Mouse (Mus musculus): ENCODE measurements at regions not wholly inside any gene's neighbourhood (a gene's known extent, or its start where the extent isn't known, plus 50 kb on each side); places are given as distances from the start of the nearest gene placed in this dataset.
A peak's percentile ranks its signal among the peaks of the same experiment; 100 is the strongest.
"Not testable (repeated sequence)": the region's sequence is repeated elsewhere in the genome, so short reads cannot be mapped to it uniquely, and the experiment has no call there.

DNA sequence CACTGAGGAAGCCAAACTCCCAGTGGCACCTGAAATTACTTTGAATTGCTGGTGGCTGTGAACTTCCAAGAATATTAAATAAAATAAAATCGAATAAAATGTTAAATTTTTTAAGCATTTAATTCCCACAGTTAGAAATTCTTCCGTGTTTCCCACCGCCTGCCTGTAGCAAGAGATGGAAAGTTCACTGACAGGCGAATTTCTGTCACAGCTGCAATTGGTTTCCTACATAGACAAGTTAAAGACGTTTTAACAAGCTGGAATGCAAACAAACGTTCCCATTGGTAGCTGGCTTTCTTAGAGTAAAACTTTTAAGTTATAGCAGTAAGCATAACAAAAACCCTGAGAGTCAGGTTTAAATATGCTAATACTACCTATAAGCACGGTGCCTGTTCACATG, 95.0 kb downstream of the Pou4f1 start:
- Histone ChIP-seq H3K4me3 (ENCODE audit: low read depth, low read length) (no peak overlapping the region), H3K9ac (ENCODE audit: low read depth, poor library complexity, severe bottlenecking) (no peak overlapping the region), H3K4me1 (ENCODE audit: control insufficient read depth, insufficient read depth, low read length) (no peaks in the 10 kb centered on the region), H3K9me3 (replicated peaks; ENCODE audit: control insufficient read depth, insufficient read depth, low read length, poor library complexity, severe bottlenecking) (no peaks in the 10 kb centered on the region), H3K27me3 (ENCODE audit: control insufficient read depth, insufficient read depth, low read length, poor library complexity, severe bottlenecking) (no peaks in the 10 kb centered on the region), H3K27ac (ENCODE audit: insufficient read depth, low read length) (no peak overlapping the region), H3K36me3 (ENCODE audit: control insufficient read depth, insufficient read depth, low read length, poor library complexity, severe bottlenecking) (no peaks in the 10 kb centered on the region)
- TF ChIP-seq CTCF (IDR thresholded peaks at IDR 0.05; ENCODE audit: low read depth, low read length) (no peak), EP300 (IDR thresholded peaks at IDR 0.05; ENCODE audit: insufficient read depth, low read depth, low read length) (no peak), POLR2A (IDR thresholded peaks at IDR 0.05; ENCODE audit: insufficient read depth, low read length) (no peak)

DNA sequence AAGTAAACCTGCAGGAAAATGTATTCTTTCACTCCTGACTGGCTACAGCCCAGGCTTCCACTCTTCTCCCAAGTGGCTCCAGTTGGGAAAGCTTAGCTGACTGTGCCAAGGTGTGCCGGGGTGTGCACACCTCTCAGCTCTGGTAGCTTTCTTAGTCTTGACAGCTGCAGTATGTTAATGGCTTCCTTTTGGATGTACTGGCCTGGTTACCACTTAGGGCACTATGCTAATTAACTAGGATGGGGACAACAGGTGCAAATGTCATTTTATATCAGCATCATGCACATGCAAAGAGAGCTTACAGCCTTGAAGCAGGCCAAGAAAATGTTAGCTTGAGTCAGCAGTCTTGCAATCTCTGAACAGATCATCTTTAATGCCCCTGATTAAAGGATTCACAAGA, 111.2 kb downstream of the Pou4f1 start:
- H3K4me1 ChIP-seq (ENCODE audit: control insufficient read depth, insufficient read depth, low read length): no peaks in the 10 kb centered on the region
- no peak overlapping the region for H3K4me3 ChIP-seq (ENCODE audit: low read depth, low read length)
- no peaks in the 10 kb centered on the region for H3K9me3 ChIP-seq (replicated peaks; ENCODE audit: control insufficient read depth, insufficient read depth, low read length, poor library complexity, severe bottlenecking)
- H3K9ac ChIP-seq (ENCODE audit: low read depth, poor library complexity, severe bottlenecking): no peak overlapping the region
- TF ChIP-seq CTCF (IDR thresholded peaks at IDR 0.05; ENCODE audit: low read depth, low read length): no peak
- no peak for TF ChIP-seq POLR2A (IDR thresholded peaks at IDR 0.05; ENCODE audit: insufficient read depth, low read length)
- TF ChIP-seq EP300 (IDR thresholded peaks at IDR 0.05; ENCODE audit: insufficient read depth, low read depth, low read length): no peak
- H3K27me3 ChIP-seq (ENCODE audit: control insufficient read depth, insufficient read depth, low read length, poor library complexity, severe bottlenecking): no peaks in the 10 kb centered on the region
- H3K27ac ChIP-seq (ENCODE audit: insufficient read depth, low read length): no peak overlapping the region
- H3K36me3 ChIP-seq (ENCODE audit: control insufficient read depth, insufficient read depth, low read length, poor library complexity, severe bottlenecking): no peaks in the 10 kb centered on the region

DNA sequence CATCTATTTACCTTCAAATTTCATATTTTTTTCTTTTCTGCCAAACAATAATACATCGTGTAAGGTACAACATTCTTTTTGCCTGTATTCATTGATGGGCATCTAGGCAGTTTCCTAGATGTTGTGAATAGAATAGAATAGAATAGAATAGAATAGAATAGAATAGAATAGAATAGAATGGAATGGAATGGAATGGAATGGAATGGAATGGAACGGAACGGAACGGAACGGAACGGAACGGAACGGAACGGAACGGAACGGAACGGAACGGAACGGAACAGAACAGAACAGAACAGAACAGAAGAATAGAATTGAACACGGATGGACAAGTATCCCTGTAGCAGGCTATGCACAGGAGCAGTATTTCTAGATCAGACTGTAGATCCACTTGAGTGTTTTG, 131.0 kb downstream of the Pou4f1 start:
- not testable (repeated sequence) for H3K27me3 ChIP-seq (ENCODE audit: control insufficient read depth, insufficient read depth, low read length, poor library complexity, severe bottlenecking); H3K4me1 ChIP-seq (ENCODE audit: control insufficient read depth, insufficient read depth, low read length); H3K27ac ChIP-seq (ENCODE audit: insufficient read depth, low read length); H3K4me3 ChIP-seq (ENCODE audit: low read depth, low read length); H3K36me3 ChIP-seq (ENCODE audit: control insufficient read depth, insufficient read depth, low read length, poor library complexity, severe bottlenecking); H3K9me3 ChIP-seq (replicated peaks; ENCODE audit: control insufficient read depth, insufficient read depth, low read length, poor library complexity, severe bottlenecking)
- H3K9ac ChIP-seq (ENCODE audit: low read depth, poor library complexity, severe bottlenecking): peak overlapping the region; percentile 80

DNA sequence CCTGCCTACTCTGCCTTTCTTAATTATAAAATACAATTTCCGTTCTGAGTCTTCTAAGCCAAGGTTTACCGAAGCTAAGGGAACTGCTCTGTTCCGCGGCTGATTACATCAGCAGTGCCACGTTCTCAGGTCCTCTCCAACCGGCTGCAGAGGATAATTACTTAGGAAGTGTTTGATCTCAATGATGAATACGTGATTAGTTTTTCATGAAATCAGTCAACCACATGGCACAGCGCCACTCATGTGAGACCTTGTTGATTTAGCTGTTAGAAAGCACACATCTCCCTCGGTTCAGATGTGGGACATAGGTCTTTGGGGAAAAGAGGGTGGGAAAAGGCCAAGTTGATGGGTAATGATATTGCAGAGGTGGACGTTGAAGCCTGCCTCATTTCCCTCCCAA, 141.7 kb downstream of the Pou4f1 start:
- Histone ChIP-seq H3K4me1 (ENCODE audit: control insufficient read depth, insufficient read depth, low read length) (no peaks in the 10 kb centered on the region), H3K27ac (ENCODE audit: insufficient read depth, low read length) (no peak overlapping the region), H3K9ac (ENCODE audit: low read depth, poor library complexity, severe bottlenecking) (no peak overlapping the region), H3K36me3 (ENCODE audit: control insufficient read depth, insufficient read depth, low read length, poor library complexity, severe bottlenecking) (no peaks in the 10 kb centered on the region), H3K9me3 (replicated peaks; ENCODE audit: control insufficient read depth, insufficient read depth, low read length, poor library complexity, severe bottlenecking) (no peaks in the 10 kb centered on the region), H3K27me3 (ENCODE audit: control insufficient read depth, insufficient read depth, low read length, poor library complexity, severe bottlenecking) (no peaks in the 10 kb centered on the region), H3K4me3 (ENCODE audit: low read depth, low read length) (no peak overlapping the region)
- TF ChIP-seq CTCF (IDR thresholded peaks at IDR 0.05; ENCODE audit: low read depth, low read length) (no peak), EP300 (IDR thresholded peaks at IDR 0.05; ENCODE audit: insufficient read depth, low read depth, low read length) (no peak), POLR2A (IDR thresholded peaks at IDR 0.05; ENCODE audit: insufficient read depth, low read length) (no peak)

DNA sequence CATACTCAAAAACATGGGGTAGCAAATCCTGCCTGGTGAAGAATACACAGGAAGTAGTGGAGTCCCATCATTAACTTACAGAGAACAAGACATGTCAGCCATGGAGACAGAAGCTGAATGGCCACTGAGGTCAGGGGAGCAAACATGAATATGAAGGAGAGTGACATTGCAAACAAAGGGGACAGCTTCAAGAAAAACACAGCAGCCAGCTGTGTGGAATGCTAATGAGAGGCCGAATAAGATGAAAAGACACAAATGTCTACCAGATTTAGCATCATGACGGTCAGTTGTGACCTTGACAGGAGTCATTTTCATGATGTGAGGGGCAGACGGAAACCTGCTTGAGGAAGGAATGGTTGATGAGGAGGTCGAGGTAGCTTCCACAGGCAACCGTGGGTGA, 167.7 kb downstream of the Pou4f1 start:
- Histone ChIP-seq H3K9me3 (replicated peaks; ENCODE audit: control insufficient read depth, insufficient read depth, low read length, poor library complexity, severe bottlenecking) (no peaks in the 10 kb centered on the region), H3K27me3 (ENCODE audit: control insufficient read depth, insufficient read depth, low read length, poor library complexity, severe bottlenecking) (no peaks in the 10 kb centered on the region), H3K4me3 (ENCODE audit: low read depth, low read length) (no peak overlapping the region), H3K36me3 (ENCODE audit: control insufficient read depth, insufficient read depth, low read length, poor library complexity, severe bottlenecking) (no peaks in the 10 kb centered on the region), H3K27ac (ENCODE audit: insufficient read depth, low read length) (no peak overlapping the region), H3K9ac (ENCODE audit: low read depth, poor library complexity, severe bottlenecking) (no peak overlapping the region), H3K4me1 (ENCODE audit: control insufficient read depth, insufficient read depth, low read length) (no peaks in the 10 kb centered on the region)
- TF ChIP-seq EP300 (IDR thresholded peaks at IDR 0.05; ENCODE audit: insufficient read depth, low read depth, low read length) (no peak), CTCF (IDR thresholded peaks at IDR 0.05; ENCODE audit: low read depth, low read length) (no peak), POLR2A (IDR thresholded peaks at IDR 0.05; ENCODE audit: insufficient read depth, low read length) (no peak)

DNA sequence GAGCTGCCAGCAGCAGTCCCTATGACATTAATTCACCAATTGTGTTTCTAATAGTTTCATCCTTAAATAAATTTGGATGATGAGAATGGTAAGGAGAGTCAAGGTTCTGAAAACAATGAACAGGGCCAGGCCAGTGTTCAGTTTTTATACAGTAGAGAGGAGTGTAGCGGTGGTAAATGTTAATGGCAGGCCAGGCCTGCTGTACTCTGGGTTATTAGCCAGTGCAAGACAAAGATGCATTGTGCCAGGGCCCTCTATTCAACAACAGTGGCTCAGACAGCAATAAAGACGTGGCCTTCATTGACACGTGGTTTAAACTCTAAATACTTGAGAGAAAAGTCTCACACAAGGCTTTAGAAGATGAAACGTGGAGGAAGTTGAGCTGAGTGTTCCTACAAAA, 169.5 kb downstream of the Pou4f1 start:
- H3K27ac ChIP-seq (ENCODE audit: insufficient read depth, low read length): no peak overlapping the region
- no peak for TF ChIP-seq CTCF (IDR thresholded peaks at IDR 0.05; ENCODE audit: low read depth, low read length)
- TF ChIP-seq EP300 (IDR thresholded peaks at IDR 0.05; ENCODE audit: insufficient read depth, low read depth, low read length): no peak
- no peak for TF ChIP-seq POLR2A (IDR thresholded peaks at IDR 0.05; ENCODE audit: insufficient read depth, low read length)
- no peak overlapping the region for H3K4me3 ChIP-seq (ENCODE audit: low read depth, low read length)
- H3K9ac ChIP-seq (ENCODE audit: low read depth, poor library complexity, severe bottlenecking): no peak overlapping the region
- no peaks in the 10 kb centered on the region for H3K36me3 ChIP-seq (ENCODE audit: control insufficient read depth, insufficient read depth, low read length, poor library complexity, severe bottlenecking)
- H3K9me3 ChIP-seq (replicated peaks; ENCODE audit: control insufficient read depth, insufficient read depth, low read length, poor library complexity, severe bottlenecking): no peaks in the 10 kb centered on the region
- H3K27me3 ChIP-seq (ENCODE audit: control insufficient read depth, insufficient read depth, low read length, poor library complexity, severe bottlenecking): no peaks in the 10 kb centered on the region
- H3K4me1 ChIP-seq (ENCODE audit: control insufficient read depth, insufficient read depth, low read length): no peaks in the 10 kb centered on the region
